Mouse (Mus musculus): ENCODE measurements around the gene Slc38a11. TPM values are rescaled to one million over a fixed set of nuclear protein-coding genes. Genes with fewer than 3 reads are reported as not detected.

Slc38a11 gene
- 1 to 10 TPM; 2.6 to 3.5 TPM for total RNA-seq (2021)
- long read RNA-seq: 0 reads

- DNase-seq (ENCODE audit: low spot score in 2 of 2): no peak
Measured at GRCm38 (mm10) chr2:65363828-65364497, at the start of gene Slc38a11. TSS of gene Slc38a11 (minus strand) at chr2:65364034.

- DNase-seq (ENCODE audit: low spot score in 2 of 2): no peak
Measured at GRCm38 (mm10) chr2:65407110-65407509, 43.3 kb upstream of the Slc38a11 start.

GRCm38 (mm10) chr2:65405407-65405806 is 41.6 kb upstream of the Slc38a11 start:
- DNase-seq (ENCODE audit: low spot score in 2 of 2): no peak

- DNase-seq (ENCODE audit: low spot score in 2 of 2): no peak
Measured at GRCm38 (mm10) chr2:65402001-65402400, 38.2 kb upstream of the Slc38a11 start.

- DNase-seq (ENCODE audit: low spot score in 2 of 2): no peak
Measured at GRCm38 (mm10) chr2:65399938-65400337, 36.1 kb upstream of the Slc38a11 start.

GRCm38 (mm10) chr2:65396128-65396527 is 32.3 kb upstream of the Slc38a11 start:
- peak in 1 of 2 experiments; percentile 23 for DNase-seq (ENCODE audit: low spot score in 2 of 2)

GRCm38 (mm10) chr2:65393061-65393460 is 29.2 kb upstream of the Slc38a11 start:
- no peak for DNase-seq (ENCODE audit: low spot score in 2 of 2)

- no peak for DNase-seq (ENCODE audit: low spot score in 2 of 2)
Measured at GRCm38 (mm10) chr2:65391322-65391721, 27.5 kb upstream of the Slc38a11 start.

- DNase-seq (ENCODE audit: low spot score in 2 of 2): no peak
Measured at GRCm38 (mm10) chr2:65384815-65385214, 21.0 kb upstream of the Slc38a11 start.

- no peak for DNase-seq (ENCODE audit: low spot score in 2 of 2)
Measured at GRCm38 (mm10) chr2:65382485-65382884, 18.7 kb upstream of the Slc38a11 start.

GRCm38 (mm10) chr2:65378425-65378824 is 14.6 kb upstream of the Slc38a11 start:
- no peak for DNase-seq (ENCODE audit: low spot score in 2 of 2)

- no peak for DNase-seq (ENCODE audit: low spot score in 2 of 2)
Measured at GRCm38 (mm10) chr2:65374410-65374809, 10.6 kb upstream of the Slc38a11 start.

- DNase-seq (ENCODE audit: low spot score in 2 of 2): no peak
Measured at GRCm38 (mm10) chr2:65373076-65373475, 9.2 kb upstream of the Slc38a11 start.

GRCm38 (mm10) chr2:65360736-65361475 is 2.9 kb downstream of the Slc38a11 start:
- no peak for DNase-seq (ENCODE audit: low spot score in 2 of 2)

GRCm38 (mm10) chr2:65347367-65347766 is 16.5 kb downstream of the Slc38a11 start:
- no peak for DNase-seq (ENCODE audit: low spot score in 2 of 2)

GRCm38 (mm10) chr2:65346915-65347314 is 16.9 kb downstream of the Slc38a11 start:
- DNase-seq (ENCODE audit: low spot score in 2 of 2): no peak

GRCm38 (mm10) chr2:65346037-65346436 is 17.8 kb downstream of the Slc38a11 start:
- DNase-seq (ENCODE audit: low spot score in 2 of 2): no peak

- DNase-seq (ENCODE audit: low spot score in 2 of 2): no peak
Measured at GRCm38 (mm10) chr2:65342057-65342456, 21.8 kb downstream of the Slc38a11 start.

GRCm38 (mm10) chr2:65340839-65341238 is 23.0 kb downstream of the Slc38a11 start:
- DNase-seq (ENCODE audit: low spot score in 2 of 2): no peak

GRCm38 (mm10) chr2:65337378-65338140 is 26.3 kb downstream of the Slc38a11 start:
- DNase-seq (ENCODE audit: low spot score in 2 of 2): peak; percentile 52 to 72

- DNase-seq (ENCODE audit: low spot score in 2 of 2): no peak
Measured at GRCm38 (mm10) chr2:65336608-65337007, 27.2 kb downstream of the Slc38a11 start.

- no peak for DNase-seq (ENCODE audit: low spot score in 2 of 2)
Measured at GRCm38 (mm10) chr2:65334091-65334490, 29.7 kb downstream of the Slc38a11 start.

All from layer of hippocampus, postnatal 10 days (tissue).